Mouse (Mus musculus) spleen, embryonic (tissue): ENCODE measurements around the gene Cylc2.

Experiments used
- CTCF ChIA-PET: fragments of 350-600 bp; sonication (Branson Sonifier 250); formaldehyde crosslinking; loops from one replicate; lab custom pipeline; 2022; lab: Charles Lee

Gene Cylc2

GRCm38 (mm10) chr4:51216378-51216777 lies at the start of gene Cylc2:
Cylc2 (plus strand) TSS chr4:51216678.
- CTCF ChIA-PET, result no interaction called here
